Mouse (Mus musculus) CH12.LX (cell line): Measurements from ENCODE around the gene Lrrc8c.
A peak's percentile ranks its signal among the peaks of the same experiment; 100 is the strongest.

Source experiments
- CTCF ChIP-seq, 2 experiments: IDR thresholded peaks in 1 of 2; conservative IDR thresholded peaks in 1 of 2; 2 replicates each; pipeline ENCODE4 v1.5.1; 2011 to 2012; ENCODE audit warnings: low read depth in 2 of 2, low read length in 2 of 2, improper control_type of control experiment in 1 of 2, inconsistent platforms in 1 of 2, mild to moderate bottlenecking in 1 of 2, moderate library complexity in 1 of 2
- MAFK ChIP-seq: IDR thresholded peaks from 2 replicates; pipeline ENCODE4 v1.6.1; 2011; ENCODE audit warnings: low read length, improper control_type of control experiment; ENCODE audit not compliant: insufficient replicate concordance
- POLR2A ChIP-seq: IDR thresholded peaks from 2 replicates; pipeline ENCODE4 v1.6.1; 2011; ENCODE audit warnings: low read depth, mild to moderate bottlenecking, improper control_type of control experiment, low read length
- POLR2AphosphoS2 ChIP-seq: IDR thresholded peaks from 2 replicates; pipeline ENCODE4 v1.6.1; 2011; ENCODE audit warnings: low read depth, low read length, improper control_type of control experiment
- USF2 ChIP-seq: conservative IDR thresholded peaks from 2 replicates; pipeline ENCODE4 v1.6.1; 2011; ENCODE audit warnings: low read depth, low read length, improper control_type of control experiment
- ZC3H11A ChIP-seq: IDR thresholded peaks from 2 replicates; pipeline ENCODE4 v1.6.1; 2012; ENCODE audit warnings: low read depth, mild to moderate bottlenecking, inconsistent platforms, low read length, improper control_type of control experiment

- no peak for TF ChIP-seq POLR2AphosphoS2
- TF ChIP-seq ZC3H11A = no peak
- no peak for TF ChIP-seq MAFK
- 0 out of 2 replicates have a peak, but pooled peaks have one; percentile 9 for TF ChIP-seq USF2
- no peak for TF ChIP-seq CTCF (conservative IDR thresholded peaks at IDR 0.05 in 1 of 2, IDR thresholded peaks at IDR 0.05 in 1 of 2; ENCODE audit: low read depth in 2 of 2, low read length in 2 of 2)
- peak; percentile 45; the same call in 1 of the 2 replicates for TF ChIP-seq POLR2A
Measured at GRCm38 (mm10) chr5:105661894-105662293, 142.7 kb downstream of the Lrrc8c start.
